Mouse (Mus musculus) myocyte (in vitro differentiated cells): Measurements from ENCODE around the gene Klrb1.

Source experiments
- CEBPB ChIP-seq: IDR thresholded peaks from 2 replicates; pipeline ENCODE4 v1.6.1; 2011; ENCODE audit warnings: mild to moderate bottlenecking, moderate library complexity; ENCODE audit not compliant: poor library complexity, insufficient read depth, severe bottlenecking
- E2F4 ChIP-seq: IDR thresholded peaks from one replicate; pipeline ENCODE4 v1.6.1; 2011; ENCODE audit warnings: mild to moderate bottlenecking, control low read depth, moderate library complexity; ENCODE audit not compliant: insufficient read depth
- MYOD1 ChIP-seq, 3 experiments: IDR thresholded peaks; one replicate each; pipeline ENCODE4 v1.6.1; 2011; ENCODE audit warnings: control low read depth in 2 of 3, low read depth in 2 of 3, mild to moderate bottlenecking in 2 of 3, moderate library complexity in 1 of 3; ENCODE audit not compliant: insufficient read length in 2 of 3, control insufficient read depth in 1 of 3
- MYOG ChIP-seq, 3 experiments: IDR thresholded peaks; one replicate each; pipeline ENCODE4 v1.6.1; 2011; ENCODE audit warnings: control low read depth in 2 of 3, low read depth in 2 of 3, mild to moderate bottlenecking in 2 of 3; ENCODE audit not compliant: insufficient read length in 2 of 3, control insufficient read depth in 1 of 3, insufficient read depth in 1 of 3
- POLR2A ChIP-seq: IDR thresholded peaks from one replicate; pipeline ENCODE4 v1.6.1; 2011; ENCODE audit warnings: low read depth, mild to moderate bottlenecking, control low read depth, moderate library complexity; ENCODE audit not compliant: insufficient read length
- POLR2AphosphoS2 ChIP-seq: IDR thresholded peaks from one replicate; pipeline ENCODE4 v1.6.1; 2011; ENCODE audit warnings: low read depth, control low read depth; ENCODE audit not compliant: insufficient read length
- TCF12 ChIP-seq: IDR thresholded peaks from one replicate; pipeline ENCODE4 v1.6.1; 2011; ENCODE audit warnings: mild to moderate bottlenecking, control low read depth; ENCODE audit not compliant: poor library complexity, insufficient read depth, severe bottlenecking
- USF1 ChIP-seq: IDR thresholded peaks from one replicate; pipeline ENCODE4 v1.6.1; 2011; ENCODE audit warnings: low read depth, mild to moderate bottlenecking, control low read depth, moderate library complexity

DNA sequence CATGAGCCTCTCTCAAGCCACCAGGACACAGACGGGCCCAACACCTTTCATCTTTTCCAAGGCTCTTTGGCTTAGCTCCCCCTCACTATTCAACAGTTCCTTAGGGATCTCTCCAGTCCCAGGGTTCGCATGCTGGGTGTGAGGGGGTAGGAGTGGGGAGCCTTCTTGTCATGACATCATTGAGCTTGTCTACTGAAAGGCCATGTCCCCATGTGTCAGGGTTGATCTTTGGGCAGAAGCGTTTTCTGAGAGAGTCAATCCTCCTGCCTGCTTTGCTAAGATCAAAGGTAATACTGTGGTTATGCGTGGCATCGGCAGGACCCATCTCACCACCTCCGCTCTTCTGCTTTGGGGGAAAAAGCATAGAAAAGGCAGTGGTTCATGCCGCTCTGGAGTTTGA lies 14.6 kb upstream of the Klrb1 start:
- TF ChIP-seq MYOD1 (IDR thresholded peaks at IDR 0.05; ENCODE audit: control insufficient read depth in 1 of 3, insufficient read length in 2 of 3, low read depth in 2 of 3) (no peak), POLR2A (no peak), CEBPB (no peak), MYOG (IDR thresholded peaks at IDR 0.05; ENCODE audit: control insufficient read depth in 1 of 3, insufficient read depth in 1 of 3, insufficient read length in 2 of 3, low read depth in 2 of 3) (no peak), USF1 (no peak), E2F4 (no peak), TCF12 (no peak), POLR2AphosphoS2 (no peak)
